Mouse (Mus musculus) CD4-positive, CD25-positive, alpha-beta regulatory T cell, adult 4 months (primary cell): Measurements from ENCODE around the gene Olfr796. TPM values are rescaled to one million over a fixed set of nuclear protein-coding genes. Genes with fewer than 3 reads are reported as not detected.

Experiments used
- ATAC-seq: one replicate; pipeline ENCODE4 v1.8.0; 2017
- polyA plus RNA-seq, 2 experiments: library from polyadenylated mRNA; unstranded; fragments of 100-300 nt; shearing (Covaris generic); gene quantifications; one replicate each; pipeline ENCODE4 v1.2.1; 2017

Gene Olfr796
- polyA plus RNA-seq = not detected

DNA sequence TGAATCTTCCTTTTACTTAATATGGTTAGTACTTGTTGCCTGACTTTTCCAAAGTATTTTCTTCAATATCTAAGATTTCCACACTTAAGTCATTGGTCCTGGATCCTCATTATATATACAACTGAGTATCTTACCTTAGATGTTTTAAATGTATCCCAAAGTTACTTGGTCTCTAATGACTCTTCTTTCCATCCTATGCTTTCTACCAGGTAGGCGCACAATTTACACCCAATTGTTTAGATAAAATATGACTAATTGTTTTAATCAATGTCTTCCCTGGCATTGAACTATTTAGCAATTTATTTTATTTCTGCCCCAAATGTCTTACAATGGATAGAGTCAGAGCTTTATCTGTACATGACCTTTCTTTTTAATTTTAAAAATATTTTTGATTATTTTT is at the start of gene Olfr796:
Gene Olfr796 (minus strand): TSS at position 101 of the 400 bp plus-strand sequence.
- no peak for ATAC-seq

DNA sequence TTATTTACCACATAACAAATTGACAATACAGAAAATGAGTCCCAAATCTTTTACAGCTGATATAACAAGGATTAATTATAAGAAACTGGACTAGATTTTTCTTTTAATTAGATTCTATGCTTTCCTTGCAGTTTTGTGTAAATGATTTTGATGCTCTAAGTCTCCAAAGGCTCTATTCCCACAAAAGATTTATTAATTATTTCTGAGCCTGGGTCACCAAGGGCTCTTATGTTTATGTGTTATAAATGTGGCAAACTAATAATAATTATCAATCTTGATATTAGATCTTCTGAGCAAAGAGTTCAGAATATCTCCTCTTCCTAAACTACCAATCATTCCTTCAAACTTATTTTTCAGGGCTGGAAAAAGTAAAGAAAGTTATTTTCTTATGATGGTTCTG is 45.0 kb upstream of the Olfr796 start, which contains the start of gene Olfr800:
Gene Olfr800 (plus strand): TSS at position 301 of the 400 bp plus-strand sequence.
- ATAC-seq = no peak

DNA sequence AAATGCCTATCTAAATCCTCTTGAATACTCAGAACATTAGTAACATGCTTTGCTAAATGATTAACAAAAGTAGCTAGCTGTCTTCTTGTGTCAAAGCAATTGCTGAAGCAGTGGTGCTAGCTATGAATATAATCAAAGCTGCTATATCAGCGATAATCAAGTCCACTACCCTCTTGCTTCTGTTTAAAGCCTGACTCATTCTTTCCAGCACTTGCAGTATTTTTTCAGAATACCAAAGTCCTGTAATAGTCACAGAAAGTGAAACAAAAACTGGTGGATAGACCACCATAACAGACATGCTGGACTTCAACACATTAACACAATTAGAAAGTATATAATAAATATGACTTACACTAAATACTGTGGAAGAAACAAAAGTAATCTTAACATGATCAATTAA is 39.4 kb upstream of the Olfr796 start:
- no peak for ATAC-seq

DNA sequence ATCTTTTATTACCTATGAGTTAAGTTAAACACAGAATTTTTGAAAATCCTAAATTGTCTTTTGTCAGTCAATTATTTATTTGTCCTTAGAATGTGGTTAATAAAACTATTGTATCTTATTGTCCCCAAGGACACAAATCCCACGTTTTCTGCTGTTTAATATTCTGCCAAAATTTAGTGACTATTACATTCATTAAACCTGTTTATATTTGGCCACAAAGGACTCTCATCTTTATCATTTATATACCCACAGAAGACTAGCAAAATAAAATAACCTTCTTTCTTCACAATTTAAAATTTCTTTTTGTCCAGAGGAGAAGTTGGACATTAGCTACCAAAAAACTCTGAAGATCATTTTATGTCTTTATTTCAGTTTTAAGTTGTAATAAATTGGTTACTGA is 24.8 kb upstream of the Olfr796 start, which contains the start of gene Olfr799:
Gene Olfr799 (plus strand): TSS at position 301 of the 400 bp plus-strand sequence.
- no peak for ATAC-seq

DNA sequence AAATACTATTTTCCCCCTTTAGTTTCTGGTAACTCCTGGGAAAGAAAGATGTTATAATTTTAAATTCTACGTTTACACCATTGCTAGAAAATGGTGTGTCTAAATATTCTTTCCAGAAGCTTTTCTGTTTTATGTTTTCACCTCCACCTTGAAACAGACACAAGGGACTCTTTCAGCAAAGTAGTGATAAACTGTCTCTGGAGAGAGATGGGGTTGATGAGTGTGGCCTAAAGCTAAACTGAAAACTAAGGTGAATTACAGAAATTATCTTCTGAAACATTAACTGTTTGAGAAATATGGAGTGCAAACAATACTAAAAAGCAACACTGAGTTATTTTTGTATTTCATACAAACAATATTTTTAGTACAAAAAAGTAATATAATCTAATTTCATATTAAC is 15.5 kb upstream of the Olfr796 start, which contains the start of gene Olfr798:
Gene Olfr798 (minus strand): TSS at position 101 of the 400 bp plus-strand sequence.
- ATAC-seq = no peak

DNA sequence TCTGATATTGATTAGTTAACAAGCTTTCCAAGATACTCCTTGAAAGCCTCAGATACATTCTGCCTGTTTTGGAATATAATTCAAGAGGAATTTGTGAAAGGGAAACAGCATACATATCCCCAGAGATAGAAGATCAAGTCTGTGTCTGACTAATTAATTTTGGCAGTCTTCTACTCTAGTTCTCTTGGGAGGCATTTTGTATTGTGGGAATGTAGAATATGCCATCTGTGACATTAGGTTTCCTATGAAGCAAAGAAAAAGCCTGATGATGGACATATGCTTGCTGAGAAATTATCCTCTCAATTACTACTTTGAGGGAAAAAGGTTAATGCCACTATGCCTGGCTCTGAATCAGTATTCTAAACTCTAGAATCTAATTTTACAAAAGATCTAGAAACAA is 10.9 kb upstream of the Olfr796 start:
- no peak for ATAC-seq

DNA sequence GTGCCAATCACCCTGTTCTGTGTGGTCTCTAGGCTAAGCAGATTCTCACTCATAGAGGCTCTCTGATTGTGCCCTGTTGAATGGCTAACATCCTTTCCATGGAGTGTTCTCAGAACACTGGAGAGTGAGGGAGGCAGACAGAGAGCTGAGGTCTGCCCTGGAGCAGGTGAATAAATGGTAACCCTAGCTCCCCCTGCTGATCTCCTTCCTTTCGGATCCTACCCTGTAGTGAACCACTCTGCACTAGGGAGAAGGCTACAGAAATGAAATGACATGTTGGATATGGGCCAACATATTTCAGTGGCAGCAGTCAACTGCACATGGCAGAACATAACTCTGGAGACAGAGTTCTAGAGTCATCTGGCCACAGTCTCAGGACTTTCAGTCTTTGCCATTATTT is 9.4 kb upstream of the Olfr796 start:
- no peak for ATAC-seq

DNA sequence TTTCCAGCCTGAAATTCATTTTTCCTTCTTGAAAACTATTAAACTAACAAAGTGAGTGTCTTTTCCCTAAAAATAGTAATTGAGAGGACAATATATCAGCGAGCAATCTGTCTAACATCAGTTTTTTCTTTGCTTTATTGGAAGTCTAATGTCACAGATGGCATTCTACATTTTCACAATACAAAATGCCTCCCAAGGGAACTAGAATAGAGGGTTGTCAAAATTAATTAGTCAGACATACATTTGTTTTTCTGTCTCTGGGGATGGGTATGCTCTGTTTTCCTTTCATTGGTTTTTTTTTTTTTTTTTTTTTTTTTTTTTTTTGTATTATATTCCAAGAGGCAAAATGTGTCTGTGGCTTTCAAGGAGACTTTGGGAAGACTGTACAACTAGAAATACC is 35.3 kb downstream of the Olfr796 start:
- ATAC-seq = no peak

DNA sequence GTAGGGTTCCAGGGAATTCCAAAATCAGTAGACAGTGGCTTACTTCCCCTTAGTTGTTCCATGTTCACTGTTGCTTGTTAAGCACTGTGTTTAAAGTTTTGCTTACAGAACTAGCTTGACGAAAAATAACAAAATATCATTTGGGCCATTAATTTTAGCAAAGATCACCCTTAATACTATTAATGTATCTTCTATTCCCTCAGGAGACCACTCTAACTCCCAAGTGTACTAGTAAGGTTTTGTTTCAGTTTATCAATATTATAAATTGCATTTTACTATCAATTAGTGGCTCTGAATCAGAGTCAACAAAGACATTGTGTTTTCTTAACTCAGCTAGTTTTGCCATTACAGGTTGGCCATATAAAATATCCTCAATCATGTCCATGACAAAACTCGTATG is 45.0 kb downstream of the Olfr796 start, which contains the start of gene Olfr794:
Gene Olfr794 (plus strand): TSS at position 301 of the 400 bp plus-strand sequence.
- ATAC-seq = no peak

Other genes with a start within 250 kb of the Olfr796 start
- gene Olfr784, start 228.5 kb downstream of the Olfr796 start, polyA plus RNA-seq = under 1 TPM in 1 of 2 experiments, not detected in 1; 0.09 TPM
- under 1 TPM in 1 of 2 experiments, not detected in 1; 0.19 TPM for gene Olfr785, start 207.1 kb downstream of the Olfr796 start, polyA plus RNA-seq
- gene Olfr786, start 185.3 kb downstream of the Olfr796 start, polyA plus RNA-seq = not detected
- gene Olfr787, start 150.7 kb downstream of the Olfr796 start, polyA plus RNA-seq = under 1 TPM in 1 of 2 experiments, not detected in 1; 0.24 TPM
- not detected for gene Olfr788, start 141.6 kb downstream of the Olfr796 start, polyA plus RNA-seq
- gene Olfr789, start 127.8 kb downstream of the Olfr796 start, polyA plus RNA-seq = not detected
- not detected for gene Olfr790, start 114.1 kb downstream of the Olfr796 start, polyA plus RNA-seq
- gene Olfr791, start 90.8 kb downstream of the Olfr796 start, polyA plus RNA-seq = not detected
- gene Olfr792, start 73.4 kb downstream of the Olfr796 start, polyA plus RNA-seq = not detected
- gene Olfr794, start 44.9 kb downstream of the Olfr796 start, polyA plus RNA-seq = not detected
- gene Olfr798, start 15.4 kb upstream of the Olfr796 start, polyA plus RNA-seq = not detected
- gene Olfr799, start 24.9 kb upstream of the Olfr796 start, polyA plus RNA-seq = not detected
- not detected for gene Olfr800, start 45.1 kb upstream of the Olfr796 start, polyA plus RNA-seq
- gene Olfr801, start 61.3 kb upstream of the Olfr796 start, polyA plus RNA-seq = not detected
- not detected for gene Olfr802, start 75.6 kb upstream of the Olfr796 start, polyA plus RNA-seq
- gene Olfr803, start 81.7 kb upstream of the Olfr796 start, polyA plus RNA-seq = not detected
- gene Olfr804, start 90.6 kb upstream of the Olfr796 start, polyA plus RNA-seq = not detected
- not detected for gene Olfr805, start 116.8 kb upstream of the Olfr796 start, polyA plus RNA-seq
- not detected for gene Olfr806, start 129.4 kb upstream of the Olfr796 start, polyA plus RNA-seq
- gene Olfr807, start 145.2 kb upstream of the Olfr796 start, polyA plus RNA-seq = not detected
- not detected for gene Olfr808, start 152.9 kb upstream of the Olfr796 start, polyA plus RNA-seq
- gene Olfr809, start 162.1 kb upstream of the Olfr796 start, polyA plus RNA-seq = not detected
- not detected for gene Olfr810, start 182.3 kb upstream of the Olfr796 start, polyA plus RNA-seq
- gene Olfr811, start 191.8 kb upstream of the Olfr796 start, polyA plus RNA-seq = not detected
- gene Olfr812, start 233.5 kb upstream of the Olfr796 start, polyA plus RNA-seq = not detected
- not detected for gene Olfr813, start 242.8 kb upstream of the Olfr796 start, polyA plus RNA-seq